Mouse (Mus musculus): ENCODE data around the gene Pnmal2.

The Pnmal2 gene

DNA sequence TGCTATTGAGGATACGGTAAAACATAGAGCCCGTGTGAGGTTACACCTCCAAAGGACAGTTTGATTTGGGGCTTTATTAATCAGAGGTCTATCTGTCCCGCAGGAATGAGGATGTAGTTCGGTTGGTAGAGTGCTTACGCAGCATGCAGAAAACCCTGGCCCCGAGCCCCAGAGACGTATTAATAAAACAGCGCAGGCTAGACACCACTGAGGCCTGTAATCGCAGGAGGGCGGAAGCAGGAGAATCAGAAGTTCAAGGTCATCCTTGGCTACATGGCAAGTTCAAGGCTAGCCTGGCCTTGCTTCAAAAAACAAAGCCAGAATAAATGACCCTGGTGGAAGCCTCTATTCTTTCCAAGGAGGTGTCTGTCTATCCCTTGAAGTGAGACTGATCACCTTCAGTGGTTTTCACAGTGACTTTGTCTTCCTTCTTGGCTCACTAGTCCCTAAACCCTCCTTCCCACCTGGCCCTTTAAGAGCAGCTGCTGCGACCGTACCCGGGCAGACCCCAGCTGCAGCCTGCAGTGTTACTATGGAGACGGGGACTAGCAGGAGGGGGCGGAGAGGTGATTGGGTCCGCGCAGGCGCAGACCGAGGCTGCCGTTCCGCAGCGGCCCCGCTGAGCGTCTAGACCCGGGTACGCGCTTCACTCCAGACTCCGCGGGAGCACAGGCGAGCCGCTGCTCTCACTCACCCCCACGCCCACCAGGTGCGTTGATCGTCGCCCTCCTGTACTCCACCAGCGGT lies at the start of gene Pnmal2:
TSS of gene Pnmal2 (plus strand) at position 622 of the 747 bp plus-strand sequence.
- DNase-seq, result peak; percentile 79 to 90

- DNase-seq, result peak; percentile 86 to 88
Observed at GRCm38 (mm10) chr7:16895000-16895399, 49.5 kb upstream of the Pnmal2 start.

GRCm38 (mm10) chr7:16895511-16895910 lies 49.0 kb upstream of the Pnmal2 start:
- DNase-seq, result no peak

DNA sequence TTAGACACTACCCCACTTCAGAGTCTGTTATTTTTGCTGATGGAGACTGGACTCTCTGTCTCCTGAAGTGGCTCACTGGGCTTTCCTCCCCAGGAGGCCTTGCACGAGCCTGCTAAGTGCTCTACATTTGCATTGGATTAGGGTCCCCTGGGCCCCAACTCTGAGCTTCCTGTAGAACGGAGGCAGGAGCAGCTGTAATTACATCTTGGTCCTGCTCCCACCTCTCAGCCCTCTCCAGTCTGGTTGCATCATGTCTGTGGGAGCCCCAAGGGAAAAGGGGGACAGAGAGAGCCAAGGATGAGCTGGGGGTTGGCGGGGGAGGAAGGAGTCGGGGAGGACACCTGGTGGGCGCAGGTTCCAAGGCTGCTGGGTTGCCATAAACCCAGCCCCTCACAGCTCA lies 44.0 kb upstream of the Pnmal2 start:
- no peak for DNase-seq

GRCm38 (mm10) chr7:16903439-16903955 lies 41.0 kb upstream of the Pnmal2 start:
- peak in 1 of 2 experiments; percentile 17 for DNase-seq

- DNase-seq, result peak in 1 of 2 experiments; percentile 27
Observed at GRCm38 (mm10) chr7:16904120-16904675, 40.3 kb upstream of the Pnmal2 start.

- DNase-seq, result peak; percentile 54 to 55
Observed at GRCm38 (mm10) chr7:16905491-16906021, 38.9 kb upstream of the Pnmal2 start.

GRCm38 (mm10) chr7:16906281-16906680 lies 38.2 kb upstream of the Pnmal2 start, which contains the start of gene Ptgir:
Gene Ptgir, plus strand, starts transcription at chr7:16906490.
- peak in 1 of 2 experiments; percentile 65 for DNase-seq

DNA sequence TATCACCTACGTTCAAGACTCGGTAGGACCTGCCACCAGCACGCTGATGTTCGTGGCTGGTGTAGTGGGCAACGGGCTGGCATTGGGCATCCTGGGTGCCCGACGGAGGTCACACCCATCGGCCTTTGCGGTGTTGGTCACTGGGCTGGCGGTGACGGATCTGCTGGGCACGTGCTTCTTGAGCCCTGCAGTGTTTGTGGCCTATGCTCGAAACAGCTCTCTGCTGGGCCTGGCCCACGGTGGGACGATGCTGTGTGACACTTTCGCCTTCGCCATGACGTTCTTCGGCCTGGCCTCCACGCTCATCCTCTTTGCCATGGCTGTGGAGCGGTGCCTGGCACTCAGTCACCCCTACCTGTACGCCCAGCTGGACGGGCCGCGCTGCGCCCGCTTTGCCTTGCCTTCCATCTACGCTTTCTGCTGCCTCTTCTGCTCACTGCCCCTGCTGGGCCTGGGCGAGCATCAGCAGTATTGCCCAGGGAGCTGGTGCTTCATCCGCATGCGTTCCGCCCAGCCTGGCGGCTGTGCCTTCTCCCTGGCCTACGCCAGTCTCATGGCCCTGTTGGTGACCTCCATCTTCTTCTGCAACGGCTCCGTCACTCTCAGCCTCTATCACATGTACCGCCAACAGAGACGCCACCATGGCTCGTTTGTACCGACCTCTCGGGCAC lies 37.5 kb upstream of the Pnmal2 start:
- peak in 1 of 2 experiments; percentile 22 for DNase-seq

DNA sequence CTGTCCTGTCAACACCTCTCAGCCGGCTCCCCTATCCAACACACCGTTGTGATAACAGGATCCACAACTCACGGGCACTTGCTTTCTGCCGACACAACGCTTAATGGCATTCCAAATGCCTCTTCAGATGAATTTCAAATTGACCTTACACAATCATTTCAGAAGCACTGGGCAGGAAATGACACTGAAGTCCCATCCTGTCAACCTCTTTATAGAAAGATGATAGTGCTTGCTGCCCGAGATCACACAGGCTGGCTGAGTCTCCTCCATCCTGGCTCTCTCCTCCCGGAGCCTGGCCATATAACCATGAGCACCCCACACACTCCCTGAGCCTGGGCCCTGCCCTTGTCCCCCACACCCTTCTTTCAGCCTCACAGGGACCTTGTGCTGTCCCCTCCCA lies 36.6 kb upstream of the Pnmal2 start:
- DNase-seq, result peak in 1 of 2 experiments; percentile 19

- peak in 1 of 2 experiments; percentile 19 for DNase-seq
Observed at GRCm38 (mm10) chr7:16908367-16908766, 36.1 kb upstream of the Pnmal2 start.

DNA sequence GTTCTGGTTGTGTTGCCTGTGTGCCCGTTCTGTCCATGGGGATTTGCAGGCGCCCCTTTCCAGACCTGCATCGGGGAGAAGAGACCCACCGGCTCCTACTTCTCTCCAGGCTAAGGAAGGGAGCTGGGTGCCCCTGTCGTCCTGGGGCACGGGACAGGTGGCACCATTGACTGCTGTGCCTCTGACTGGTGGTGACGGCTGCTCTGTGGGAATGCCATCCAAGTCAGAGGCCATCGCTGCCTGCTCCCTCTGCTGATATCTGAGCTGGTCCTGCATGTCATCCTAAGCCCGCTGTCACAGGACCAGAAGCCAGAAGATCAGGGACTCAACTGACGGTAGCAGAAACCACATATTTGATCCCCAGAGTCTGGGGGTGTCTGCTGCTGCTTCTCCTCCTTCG lies 35.6 kb upstream of the Pnmal2 start:
- no peak for DNase-seq

DNA sequence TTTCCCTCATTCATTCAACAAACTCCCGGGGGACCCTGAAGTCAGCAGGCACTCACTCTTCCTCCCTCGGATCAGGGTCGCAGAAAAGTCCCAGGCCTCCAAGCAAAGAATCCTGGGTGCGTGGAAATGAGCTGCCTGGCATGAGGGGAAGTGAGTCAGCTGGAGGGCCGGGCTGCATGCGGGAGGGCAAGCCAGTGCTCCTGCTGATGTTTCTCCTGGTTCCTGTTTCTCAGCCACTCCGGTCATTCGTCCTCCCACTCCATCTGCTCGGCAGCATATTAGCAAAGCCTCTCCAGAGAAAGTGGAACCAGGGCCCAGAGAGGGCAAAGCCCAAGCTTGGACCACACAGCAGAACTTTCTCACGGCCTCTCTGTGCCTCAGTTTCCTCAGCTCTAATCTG lies 34.6 kb upstream of the Pnmal2 start:
- DNase-seq, result peak; percentile 54 to 58

DNA sequence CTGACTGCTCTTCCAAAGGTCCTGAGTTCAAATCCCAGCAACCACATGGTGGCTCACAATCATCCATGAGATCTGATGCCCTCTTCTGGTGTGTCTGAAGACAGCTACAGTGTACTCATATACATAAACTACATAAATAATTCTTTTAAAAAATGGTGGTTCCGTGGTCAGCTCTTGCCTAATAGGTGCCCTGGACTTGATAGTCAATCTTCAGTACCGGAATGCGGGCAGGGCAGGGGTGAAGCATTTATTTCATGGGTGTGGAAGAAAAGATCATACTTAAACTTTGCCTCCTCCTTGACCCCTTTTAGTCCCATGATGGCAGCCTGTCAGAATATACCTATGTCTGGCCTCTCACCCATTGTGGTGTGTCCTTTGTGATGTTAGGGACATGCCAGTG lies 32.6 kb upstream of the Pnmal2 start:
- no peak for DNase-seq

- DNase-seq, result peak in 1 of 2 experiments; percentile 47
Observed at GRCm38 (mm10) chr7:16912360-16912759, 32.1 kb upstream of the Pnmal2 start.

DNA sequence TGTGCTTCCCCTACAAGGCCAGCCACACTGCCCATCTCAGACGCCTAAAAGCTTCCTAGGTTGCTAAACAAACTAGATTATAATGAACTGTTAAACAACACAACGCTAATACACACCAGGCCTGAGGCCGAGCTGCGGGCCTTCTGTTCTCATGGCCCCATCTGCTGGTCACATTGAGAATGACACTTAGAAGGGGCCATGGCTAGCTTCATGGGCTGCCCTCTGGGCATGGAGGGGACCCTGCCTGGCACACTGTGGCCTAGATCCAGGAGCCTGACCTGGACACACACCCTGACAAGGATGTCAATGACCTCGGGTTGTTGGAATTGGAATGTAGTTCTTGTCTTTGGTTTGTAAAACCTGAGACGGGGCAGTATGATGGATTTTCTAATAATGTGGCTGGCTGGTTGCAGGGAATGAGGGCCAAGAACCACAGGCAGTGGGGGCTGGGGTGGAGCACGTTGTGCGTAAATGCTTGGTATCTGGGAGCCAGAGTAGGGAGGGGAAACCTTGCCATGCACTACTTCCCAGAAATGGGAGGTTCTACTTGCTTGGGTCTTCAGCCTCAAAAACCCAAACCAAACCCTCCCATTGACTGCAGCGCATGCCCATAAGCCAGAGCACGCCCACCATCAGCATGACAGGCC lies 30.6 kb upstream of the Pnmal2 start:
- DNase-seq, result peak; percentile 69 to 83

DNA sequence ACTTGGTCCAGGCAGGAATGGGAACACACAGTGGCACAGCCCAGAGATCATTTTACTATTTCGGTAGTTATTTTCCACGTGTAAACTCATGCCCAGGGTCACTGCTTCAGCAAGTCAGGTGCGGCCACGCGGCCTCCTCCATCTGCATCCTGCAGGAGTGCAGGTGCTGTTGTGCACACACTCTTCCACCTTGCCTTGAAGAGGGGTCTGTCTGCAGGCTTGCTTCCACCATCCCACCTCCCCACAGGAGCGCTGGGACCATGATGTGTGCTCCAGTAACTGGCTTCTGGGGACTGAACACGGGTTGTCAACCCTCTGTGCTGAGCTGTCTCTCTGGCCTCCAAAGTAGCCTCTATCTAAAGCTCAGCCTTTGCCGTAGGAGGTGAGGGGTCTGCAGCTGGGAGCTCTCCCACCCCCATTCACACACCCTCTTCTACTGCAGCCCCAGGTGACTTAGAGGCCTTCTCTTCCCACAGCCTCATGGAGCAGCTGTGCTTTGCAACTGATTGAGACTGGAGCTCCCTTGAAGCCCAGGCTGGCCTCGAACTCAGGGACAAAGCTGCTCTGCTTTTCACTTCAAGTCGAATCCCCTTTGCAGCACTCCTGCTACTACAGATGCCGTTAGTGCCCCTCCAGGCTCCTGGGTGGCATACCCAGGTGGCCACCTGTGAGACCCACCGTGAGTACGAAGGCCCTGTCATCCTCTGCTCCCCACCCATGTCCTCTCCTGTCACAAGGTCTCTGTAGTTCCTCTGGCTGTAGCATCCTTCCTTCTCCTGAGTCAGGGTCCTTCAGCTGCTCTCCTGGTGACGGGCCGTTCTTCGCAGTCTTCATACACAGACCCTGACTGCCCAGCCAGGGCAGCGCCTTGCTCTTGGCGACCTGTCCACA lies 29.8 kb upstream of the Pnmal2 start:
- DNase-seq, result peak in 1 of 2 experiments; percentile 21

- DNase-seq, result peak in 1 of 2 experiments; percentile 30
Observed at GRCm38 (mm10) chr7:16915461-16916340, 28.8 kb upstream of the Pnmal2 start.

DNA sequence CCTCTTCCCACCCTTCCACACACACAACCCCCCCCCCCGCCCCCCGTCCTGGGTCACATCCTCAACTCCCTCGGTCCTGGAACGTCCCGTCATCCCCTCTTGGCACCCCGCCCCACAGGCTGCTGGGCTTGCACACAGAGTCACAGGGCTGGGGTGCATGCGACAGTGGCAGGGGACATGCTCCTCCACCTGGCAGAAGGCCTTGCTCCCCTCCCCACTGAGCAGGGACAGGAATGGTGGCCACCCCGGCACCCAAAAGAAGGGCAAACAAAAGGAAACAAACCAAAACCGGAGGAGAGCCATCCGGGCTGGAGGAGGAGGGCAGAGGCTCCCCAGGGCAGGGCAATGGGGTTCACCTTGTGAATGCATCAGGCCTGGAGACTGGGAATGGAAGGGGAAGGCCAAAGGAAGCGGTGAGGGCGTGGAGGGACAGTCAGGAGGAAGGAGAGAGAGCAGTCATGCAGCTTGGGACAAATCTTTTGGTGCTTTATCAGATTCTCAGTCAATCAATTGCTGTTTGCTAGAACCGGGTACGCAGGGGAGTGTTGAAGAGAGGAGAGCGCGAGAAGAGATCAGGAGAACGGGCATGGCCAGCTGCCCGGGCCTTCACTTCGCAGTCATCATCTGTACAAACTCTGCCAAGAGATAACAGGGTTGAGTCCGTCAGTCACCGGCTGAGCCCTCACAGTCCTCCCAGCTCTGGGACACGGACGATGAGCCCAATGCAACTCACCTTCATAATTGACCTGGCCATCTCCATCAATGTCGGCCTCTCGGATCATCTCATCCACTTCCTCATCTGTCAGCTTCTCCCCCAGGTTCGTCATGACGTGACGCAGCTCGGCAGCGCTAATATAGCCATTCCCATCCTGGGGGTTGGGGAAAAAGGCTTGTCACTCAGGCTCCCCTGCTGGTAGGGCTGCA lies 27.9 kb upstream of the Pnmal2 start:
- DNase-seq, result peak in 1 of 2 experiments; percentile 58
